Mouse (Mus musculus) intestine, embryonic 16.5 days (tissue): ENCODE data around the gene Gm45713. TPM values are rescaled to one million over a fixed set of nuclear protein-coding genes. Genes with fewer than 3 reads are reported as not detected.
"Not testable (repeated sequence)": the region's sequence is repeated elsewhere in the genome, so short reads cannot be mapped to it uniquely, and the experiment has no call there.

Experiments used
- ATAC-seq: fragments of 200-750 bp; cut with Nextera tagmentation; 2 replicates; pipeline ENCODE4 v1.8.0; 2017; ENCODE audit warnings: moderate TSS enrichment, moderate library complexity
- H3K27ac ChIP-seq: fragments of 300-500 bp; sonication (generic); 2 replicates; pipeline ENCODE4 v1.5.1; 2014; ENCODE audit warnings: mild to moderate bottlenecking, low read length
- H3K27me3 ChIP-seq: fragments of 300-500 bp; sonication (generic); replicated peaks from 2 replicates; pipeline ENCODE4 v1.6.1; 2014; ENCODE audit warnings: low read length, control low read depth, mixed read lengths; ENCODE audit not compliant: control insufficient read depth, insufficient read depth
- H3K36me3 ChIP-seq: fragments of 300-500 bp; sonication (generic); 2 replicates; pipeline ENCODE4 v1.6.1; 2014; ENCODE audit warnings: low read length, control low read depth; ENCODE audit not compliant: control insufficient read depth, insufficient read depth
- H3K4me1 ChIP-seq: fragments of 300-500 bp; sonication (generic); 2 replicates; pipeline ENCODE4 v1.6.1; 2014; ENCODE audit warnings: low read length, control low read depth, mixed read lengths; ENCODE audit not compliant: control insufficient read depth, insufficient read depth
- H3K4me2 ChIP-seq: fragments of 300-500 bp; sonication (generic); 2 replicates; pipeline ENCODE4 v1.6.1; 2014; ENCODE audit warnings: low read depth, low read length, control low read depth
- H3K4me3 ChIP-seq: fragments of 300-500 bp; sonication (generic); 2 replicates; pipeline ENCODE4 v1.5.1; 2014; ENCODE audit warnings: mild to moderate bottlenecking, low read length
- H3K9ac ChIP-seq: fragments of 300-500 bp; sonication (generic); 2 replicates; pipeline ENCODE4 v1.6.1; 2014; ENCODE audit warnings: low read depth, low read length
- H3K9me3 ChIP-seq: fragments of 300-500 bp; sonication (generic); 2 replicates; pipeline ENCODE4 v1.6.1; 2016; ENCODE audit warnings: low read length, control low read depth; ENCODE audit not compliant: control insufficient read depth
- WGBS: fragments of 180-500 bp; shearing (Covaris S2); extraction: QIAGEN DNeasy Blood & Tissue Kit; methylation state at CpG from one replicate; pipeline ENCODE4 v1.1.7; 2014; 5-methylcytosine and 5-hydroxymethylcytosine counted together
- polyA plus RNA-seq: library from polyadenylated mRNA; unstranded; fragments of >200 nt; fragmentation: Nextera tagmentation; extraction: Ambion mirVana; gene quantifications from 2 replicates; pipeline ENCODE4 v1.2.1, GENCODE M21; 2015

The Gm45713 gene
- polyA plus RNA-seq, 1 experiment from 2014 or later, result 0.20 TPM

GRCm38 (mm10) chr7:45175929-45176328, 39.9 kb upstream of the Gm45713 start:
- Histone ChIP-seq H3K9ac (no peak overlapping the region), H3K27ac (no peak overlapping the region), H3K36me3 (no peaks in the 10 kb centered on the region), H3K27me3 (peaks cover 68% of the 10 kb centered on the region), H3K4me3 (peak overlapping the region; percentile 1; the same call in 1 of the 2 replicates), H3K4me1 (0 out of 2 replicates have a peak, but pooled peaks cover 8% of the 10 kb centered on the region), H3K4me2 (no peak overlapping the region), H3K9me3 (no peaks in the 10 kb centered on the region)
- ATAC-seq, result no peak
- WGBS, result 2% methylated on average over 23 of the region's 23 CpGs

- 0 out of 2 replicates have a peak, but pooled peaks cover 8% of the 10 kb centered on the region for H3K4me1 ChIP-seq
- no peak overlapping the region for H3K9ac ChIP-seq
- H3K27me3 ChIP-seq, result peaks cover 64% of the 10 kb centered on the region
- peaks cover 4% of the 10 kb centered on the region; the same call in 1 of the 2 replicates for H3K9me3 ChIP-seq
- ATAC-seq, result no peak
- WGBS, result 4% methylated on average over 13 of the region's 13 CpGs
- H3K4me3 ChIP-seq, result no peak overlapping the region
- no peak overlapping the region for H3K4me2 ChIP-seq
- H3K27ac ChIP-seq, result no peak overlapping the region
- no peaks in the 10 kb centered on the region for H3K36me3 ChIP-seq
These were observed 39.4 kb upstream of the Gm45713 start for GRCm38 (mm10) chr7:45175398-45175797.

GRCm38 (mm10) chr7:45174567-45175280, 38.7 kb upstream of the Gm45713 start:
- ATAC-seq, result no peak; the same call in 1 of the 2 replicates
- H3K9me3 ChIP-seq, result peaks cover 10% of the 10 kb centered on the region
- no peak overlapping the region for H3K9ac ChIP-seq
- no peak overlapping the region for H3K4me2 ChIP-seq
- H3K36me3 ChIP-seq, result no peaks in the 10 kb centered on the region
- WGBS, result 5% methylated on average over 29 of the region's 29 CpGs
- peak overlapping the region; percentile 5; the same call in 1 of the 2 replicates for H3K4me3 ChIP-seq
- no peak overlapping the region for H3K27ac ChIP-seq
- H3K4me1 ChIP-seq, result 0 out of 2 replicates have a peak, but pooled peaks cover 8% of the 10 kb centered on the region
- H3K27me3 ChIP-seq, result peaks cover 61% of the 10 kb centered on the region

- not testable (repeated sequence) for H3K36me3 ChIP-seq, H3K4me1 ChIP-seq, H3K4me3 ChIP-seq, H3K4me2 ChIP-seq, H3K9ac ChIP-seq, H3K27ac ChIP-seq, ATAC-seq
- Histone ChIP-seq H3K27me3 (peaks cover 59% of the 10 kb centered on the region), H3K9me3 (peaks cover 19% of the 10 kb centered on the region)
- WGBS, result 73% methylated on average over 1 of the region's 1 CpGs
These were observed 37.7 kb upstream of the Gm45713 start for GRCm38 (mm10) chr7:45173772-45174171.

- peaks cover 59% of the 10 kb centered on the region for H3K27me3 ChIP-seq
- no peak overlapping the region for H3K4me2 ChIP-seq
- no peak overlapping the region for H3K4me3 ChIP-seq
- no peak for ATAC-seq
- H3K36me3 ChIP-seq, result no peaks in the 10 kb centered on the region
- H3K4me1 ChIP-seq, result 0 out of 2 replicates have a peak, but pooled peaks cover 8% of the 10 kb centered on the region
- no peak overlapping the region for H3K27ac ChIP-seq
- H3K9ac ChIP-seq, result no peak overlapping the region
- WGBS, result 58% methylated on average over 7 of the region's 7 CpGs
- peaks cover 19% of the 10 kb centered on the region for H3K9me3 ChIP-seq
These were observed 36.9 kb upstream of the Gm45713 start for GRCm38 (mm10) chr7:45172974-45173373.

GRCm38 (mm10) chr7:45169495-45169894, 33.5 kb upstream of the Gm45713 start:
- H3K27me3 ChIP-seq, result peaks cover 55% of the 10 kb centered on the region
- H3K36me3 ChIP-seq, result no peaks in the 10 kb centered on the region
- no peak overlapping the region for H3K4me2 ChIP-seq
- peaks cover 19% of the 10 kb centered on the region for H3K9me3 ChIP-seq
- H3K4me1 ChIP-seq, result no peaks in the 10 kb centered on the region
- ATAC-seq, result no peak
- H3K27ac ChIP-seq, result no peak overlapping the region
- H3K9ac ChIP-seq, result no peak overlapping the region
- 90% methylated on average over 3 of the region's 3 CpGs for WGBS
- H3K4me3 ChIP-seq, result no peak overlapping the region

GRCm38 (mm10) chr7:45168656-45169055, 32.6 kb upstream of the Gm45713 start:
- no peak overlapping the region for H3K4me3 ChIP-seq
- H3K9ac ChIP-seq, result no peak overlapping the region

GRCm38 (mm10) chr7:45167761-45168445, 31.9 kb upstream of the Gm45713 start:
- Histone ChIP-seq H3K36me3 (no peaks in the 10 kb centered on the region), H3K4me3 (no peak overlapping the region), H3K27me3 (peaks cover 65% of the 10 kb centered on the region), H3K27ac (no peak overlapping the region), H3K4me1 (peaks cover 4% of the 10 kb centered on the region; the same call in 1 of the 2 replicates), H3K9ac (no peak overlapping the region), H3K4me2 (no peak overlapping the region), H3K9me3 (peaks cover 19% of the 10 kb centered on the region)
- WGBS, result 3% methylated on average over 19 of the region's 19 CpGs
- no peak for ATAC-seq

More at GRCm38 (mm10) chr7:45168656-45169055, 32.6 kb upstream of the Gm45713 start:
- Histone ChIP-seq H3K27me3 (peaks cover 57% of the 10 kb centered on the region), H3K4me1 (peaks cover 4% of the 10 kb centered on the region; the same call in 1 of the 2 replicates), H3K27ac (no peak overlapping the region), H3K4me2 (no peak overlapping the region), H3K9me3 (peaks cover 19% of the 10 kb centered on the region), H3K36me3 (no peaks in the 10 kb centered on the region)
- no peak for ATAC-seq
- WGBS, result 8% methylated on average over 24 of the region's 24 CpGs

- Histone ChIP-seq H3K27me3 (peaks cover 68% of the 10 kb centered on the region), H3K4me1 (peaks cover 7% of the 10 kb centered on the region), H3K9ac (no peak overlapping the region), H3K4me2 (no peak overlapping the region), H3K4me3 (no peak overlapping the region), H3K27ac (no peak overlapping the region), H3K9me3 (peaks cover 19% of the 10 kb centered on the region), H3K36me3 (no peaks in the 10 kb centered on the region)
- no peak for ATAC-seq
- WGBS, result 21% methylated on average over 8 of the region's 10 CpGs
These were observed 30.9 kb upstream of the Gm45713 start for GRCm38 (mm10) chr7:45166950-45167401.
